Mouse (Mus musculus): ENCODE measurements around the gene Stox2. TPM values are rescaled to one million over a fixed set of nuclear protein-coding genes. Genes with fewer than 3 reads are reported as not detected.

The Stox2 gene
- polyA plus RNA-seq, 1 experiment from 2014 or later: 0.54 TPM

DNA sequence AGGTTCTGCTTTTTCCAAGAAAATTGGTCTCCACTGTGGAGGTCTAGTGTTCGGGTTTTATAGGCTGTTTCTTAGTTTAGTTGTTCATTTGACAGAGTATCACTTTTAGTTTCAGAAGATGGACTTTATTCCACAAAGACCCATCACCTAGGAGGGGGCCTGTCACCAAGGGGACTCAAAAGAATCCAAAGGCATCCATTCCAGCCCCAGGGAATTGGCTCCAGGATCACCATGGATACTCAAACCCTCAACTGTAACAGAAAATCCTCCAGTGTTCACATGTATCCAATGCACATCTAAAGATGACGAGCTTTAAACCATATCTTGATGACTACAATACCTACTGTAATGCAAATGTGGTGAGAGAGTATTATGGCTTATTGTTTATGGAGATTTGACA, 267.4 kb downstream of the Stox2 start:
- no peaks in the 10 kb centered on the region for H3K27me3 ChIP-seq (ENCODE audit: insufficient read depth, low read length)
- H3K4me2 ChIP-seq (ENCODE audit: low read depth, low read length): no peak overlapping the region
- no peaks in the 10 kb centered on the region for H3K9me3 ChIP-seq (ENCODE audit: low read length)
- no peak overlapping the region for H3K9ac ChIP-seq (replicated peaks)
- no peak overlapping the region for H3K27ac ChIP-seq (ENCODE audit: low read depth)
- TF ChIP-seq CTCF (IDR thresholded peaks at IDR 0.05; ENCODE audit: low read depth) (no peak), EP300 (IDR thresholded peaks at IDR 0.05; ENCODE audit: low read depth) (no peak)
- ATAC-seq (no peak), DNase-seq (no peak)
- H3K36me3 ChIP-seq (replicated peaks; ENCODE audit: insufficient read depth, low read length): no peaks in the 10 kb centered on the region
- WGBS (ENCODE audit: insufficient replicate concordance): 75% methylated on average over 2 of the region's 2 CpGs
- no peak overlapping the region for H3K4me3 ChIP-seq (ENCODE audit: low read depth, low read length)
- no peaks in the 10 kb centered on the region for H3K4me1 ChIP-seq (ENCODE audit: insufficient read depth)

- H3K4me2 ChIP-seq (ENCODE audit: low read depth, low read length): no peak overlapping the region
- 0 out of 2 replicates have a peak, but pooled peaks cover 2% of the 10 kb centered on the region for H3K9me3 ChIP-seq (ENCODE audit: low read length)
- WGBS (ENCODE audit: insufficient replicate concordance): 66% methylated on average over 7 of the region's 7 CpGs
- H3K27ac ChIP-seq (ENCODE audit: low read depth): no peak overlapping the region
- no peak overlapping the region for H3K9ac ChIP-seq (replicated peaks)
- ATAC-seq (no peak), DNase-seq (no peak)
- H3K4me3 ChIP-seq (ENCODE audit: low read depth, low read length): no peak overlapping the region
- H3K27me3 ChIP-seq (ENCODE audit: insufficient read depth, low read length): no peaks in the 10 kb centered on the region
- no peaks in the 10 kb centered on the region for H3K4me1 ChIP-seq (ENCODE audit: insufficient read depth)
- TF ChIP-seq CTCF (IDR thresholded peaks at IDR 0.05; ENCODE audit: low read depth) (no peak), EP300 (IDR thresholded peaks at IDR 0.05; ENCODE audit: low read depth) (no peak)
- H3K36me3 ChIP-seq (replicated peaks; ENCODE audit: insufficient read depth, low read length): no peaks in the 10 kb centered on the region
These were observed 272.3 kb downstream of the Stox2 start for GRCm38 (mm10) chr8:47173823-47174222.

- Histone ChIP-seq H3K4me3 (ENCODE audit: low read depth, low read length) (no peak overlapping the region), H3K4me1 (ENCODE audit: insufficient read depth) (no peaks in the 10 kb centered on the region), H3K27ac (ENCODE audit: low read depth) (no peak overlapping the region), H3K4me2 (ENCODE audit: low read depth, low read length) (no peak overlapping the region), H3K9me3 (ENCODE audit: low read length) (0 out of 2 replicates have a peak, but pooled peaks cover 2% of the 10 kb centered on the region), H3K9ac (replicated peaks) (no peak overlapping the region), H3K27me3 (ENCODE audit: insufficient read depth, low read length) (no peaks in the 10 kb centered on the region), H3K36me3 (replicated peaks; ENCODE audit: insufficient read depth, low read length) (no peaks in the 10 kb centered on the region)
- no peak for DNase-seq
- no peak for ATAC-seq
- TF ChIP-seq EP300 (IDR thresholded peaks at IDR 0.05; ENCODE audit: low read depth) (no peak), CTCF (IDR thresholded peaks at IDR 0.05; ENCODE audit: low read depth) (no peak)
- WGBS (ENCODE audit: insufficient replicate concordance): 64% methylated on average over 10 of the region's 10 CpGs
These were observed 273.3 kb downstream of the Stox2 start for GRCm38 (mm10) chr8:47172848-47173247.

GRCm38 (mm10) chr8:47160688-47161087, 285.5 kb downstream of the Stox2 start:
- DNase-seq (no peak), ATAC-seq (no peak)
- H3K4me2 ChIP-seq (ENCODE audit: low read depth, low read length): no peak overlapping the region
- H3K4me3 ChIP-seq (ENCODE audit: low read depth, low read length): no peak overlapping the region
- TF ChIP-seq CTCF (IDR thresholded peaks at IDR 0.05; ENCODE audit: low read depth): no peak
- TF ChIP-seq EP300 (IDR thresholded peaks at IDR 0.05; ENCODE audit: low read depth): no peak
- WGBS (ENCODE audit: insufficient replicate concordance): 68% methylated on average over 3 of the region's 3 CpGs
- no peaks in the 10 kb centered on the region for H3K27me3 ChIP-seq (ENCODE audit: insufficient read depth, low read length)
- H3K36me3 ChIP-seq (replicated peaks; ENCODE audit: insufficient read depth, low read length): no peaks in the 10 kb centered on the region
- no peak overlapping the region for H3K9ac ChIP-seq (replicated peaks)
- H3K27ac ChIP-seq (ENCODE audit: low read depth): no peak overlapping the region
- no peaks in the 10 kb centered on the region for H3K9me3 ChIP-seq (ENCODE audit: low read length)
- no peaks in the 10 kb centered on the region for H3K4me1 ChIP-seq (ENCODE audit: insufficient read depth)

DNA sequence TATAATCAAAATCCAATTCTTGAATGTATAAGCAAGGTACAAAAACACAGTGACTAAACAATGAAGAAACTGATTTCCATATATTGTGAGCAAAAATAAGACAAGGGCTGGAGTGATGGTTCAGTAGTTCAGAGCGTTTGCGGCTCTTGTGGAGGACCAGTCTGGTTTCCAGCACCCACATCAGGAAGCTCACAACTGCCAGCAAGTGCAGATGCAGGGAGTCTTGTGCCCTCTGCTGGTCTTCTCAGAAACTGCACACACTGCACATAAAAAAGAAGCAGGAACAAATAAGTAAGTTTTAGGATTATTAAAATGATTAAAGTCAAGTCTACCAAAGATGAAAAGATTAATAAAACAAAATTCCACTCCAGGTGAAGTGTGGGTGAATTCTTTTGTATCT, 291.6 kb downstream of the Stox2 start:
- no peak overlapping the region for H3K9ac ChIP-seq (replicated peaks)
- H3K27ac ChIP-seq (ENCODE audit: low read depth): no peak overlapping the region
- peaks cover 14% of the 10 kb centered on the region; the same call in 1 of the 2 replicates for H3K9me3 ChIP-seq (ENCODE audit: low read length)
- DNase-seq: no peak
- no peaks in the 10 kb centered on the region for H3K4me1 ChIP-seq (ENCODE audit: insufficient read depth)
- H3K4me2 ChIP-seq (ENCODE audit: low read depth, low read length): no peak overlapping the region
- WGBS (ENCODE audit: insufficient replicate concordance): 78% methylated on average over 2 of the region's 2 CpGs
- no peak for ATAC-seq
- H3K36me3 ChIP-seq (replicated peaks; ENCODE audit: insufficient read depth, low read length): no peaks in the 10 kb centered on the region
- H3K27me3 ChIP-seq (ENCODE audit: insufficient read depth, low read length): no peaks in the 10 kb centered on the region
- peak; percentile 28; the same call in 1 of the 2 replicates for TF ChIP-seq CTCF (IDR thresholded peaks at IDR 0.05; ENCODE audit: low read depth)
- no peak for TF ChIP-seq EP300 (IDR thresholded peaks at IDR 0.05; ENCODE audit: low read depth)
- no peak overlapping the region for H3K4me3 ChIP-seq (ENCODE audit: low read depth, low read length)

GRCm38 (mm10) chr8:47145258-47145657, 300.9 kb downstream of the Stox2 start:
- DNase-seq: no peak
- 76% methylated on average over 8 of the region's 9 CpGs for WGBS (ENCODE audit: insufficient replicate concordance)
- Histone ChIP-seq H3K4me2 (ENCODE audit: low read depth, low read length) (no peak overlapping the region), H3K4me3 (ENCODE audit: low read depth, low read length) (no peak overlapping the region), H3K27ac (ENCODE audit: low read depth) (no peak overlapping the region), H3K27me3 (ENCODE audit: insufficient read depth, low read length) (no peaks in the 10 kb centered on the region), H3K36me3 (replicated peaks; ENCODE audit: insufficient read depth, low read length) (no peaks in the 10 kb centered on the region), H3K4me1 (ENCODE audit: insufficient read depth) (no peaks in the 10 kb centered on the region), H3K9me3 (ENCODE audit: low read length) (no peaks in the 10 kb centered on the region), H3K9ac (replicated peaks) (no peak overlapping the region)
- TF ChIP-seq EP300 (IDR thresholded peaks at IDR 0.05; ENCODE audit: low read depth) (no peak), CTCF (IDR thresholded peaks at IDR 0.05; ENCODE audit: low read depth) (no peak)
- no peak for ATAC-seq

- no peaks in the 10 kb centered on the region for H3K9me3 ChIP-seq (ENCODE audit: low read length)
- peak overlapping the region; percentile 13 for H3K4me2 ChIP-seq (ENCODE audit: low read depth, low read length)
These were observed 310.1 kb downstream of the Stox2 start for GRCm38 (mm10) chr8:47136047-47136446.

More at GRCm38 (mm10) chr8:47136047-47136446, 310.1 kb downstream of the Stox2 start:
- ATAC-seq (no peak), DNase-seq (no peak)
- Histone ChIP-seq H3K36me3 (replicated peaks; ENCODE audit: insufficient read depth, low read length) (no peaks in the 10 kb centered on the region), H3K27ac (ENCODE audit: low read depth) (no peak overlapping the region), H3K4me1 (ENCODE audit: insufficient read depth) (no peaks in the 10 kb centered on the region), H3K4me3 (ENCODE audit: low read depth, low read length) (no peak overlapping the region), H3K9ac (replicated peaks) (no peak overlapping the region), H3K27me3 (ENCODE audit: insufficient read depth, low read length) (no peaks in the 10 kb centered on the region)
- TF ChIP-seq EP300 (IDR thresholded peaks at IDR 0.05; ENCODE audit: low read depth): no peak
- TF ChIP-seq CTCF (IDR thresholded peaks at IDR 0.05; ENCODE audit: low read depth): no peak
- WGBS (ENCODE audit: insufficient replicate concordance): 45% methylated on average over 5 of the region's 5 CpGs

Data from liver, postnatal 0 days (tissue).